Mouse (Mus musculus) myocyte (in vitro differentiated cells): ENCODE measurements around the gene Mtmr3. TPM values are rescaled to one million over a fixed set of nuclear protein-coding genes. Genes with fewer than 3 reads are reported as not detected.

Source experiments
- H3K27me3 ChIP-seq: one replicate; pipeline ENCODE4 v1.6.1; 2011; ENCODE audit not compliant: control insufficient read depth, insufficient read depth, insufficient read length
- H3K36me3 ChIP-seq: one replicate; pipeline ENCODE4 v1.6.1; 2011; ENCODE audit not compliant: control insufficient read depth, insufficient read depth
- H3K4me2 ChIP-seq: one replicate; pipeline ENCODE4 v1.6.1; 2011; ENCODE audit warnings: low read depth, control low read depth
- H3K4me3 ChIP-seq: one replicate; pipeline ENCODE4 v1.5.1; 2011; ENCODE audit warnings: mild to moderate bottlenecking, control low read depth, moderate library complexity
- H3K79me2 ChIP-seq: one replicate; pipeline ENCODE4 v1.6.1; 2011; ENCODE audit not compliant: control insufficient read depth, insufficient read depth
- H3ac ChIP-seq: one replicate; pipeline ENCODE4 v1.6.1; 2011; ENCODE audit not compliant: control insufficient read depth, insufficient read length
- CEBPB ChIP-seq: IDR thresholded peaks from 2 replicates; pipeline ENCODE4 v1.6.1; 2011; ENCODE audit warnings: mild to moderate bottlenecking, moderate library complexity; ENCODE audit not compliant: poor library complexity, insufficient read depth, severe bottlenecking
- E2F4 ChIP-seq: IDR thresholded peaks from one replicate; pipeline ENCODE4 v1.6.1; 2011; ENCODE audit warnings: mild to moderate bottlenecking, control low read depth, moderate library complexity; ENCODE audit not compliant: insufficient read depth
- MAX ChIP-seq: IDR thresholded peaks from one replicate; pipeline ENCODE4 v1.6.1; 2011; ENCODE audit warnings: low read depth, mild to moderate bottlenecking, control low read depth
- MYOD1 ChIP-seq, 3 experiments: IDR thresholded peaks; one replicate each; pipeline ENCODE4 v1.6.1; 2011; ENCODE audit warnings: control low read depth in 2 of 3, low read depth in 2 of 3, mild to moderate bottlenecking in 2 of 3, moderate library complexity in 1 of 3; ENCODE audit not compliant: insufficient read length in 2 of 3, control insufficient read depth in 1 of 3
- MYOG ChIP-seq, 3 experiments: IDR thresholded peaks; one replicate each; pipeline ENCODE4 v1.6.1; 2011; ENCODE audit warnings: control low read depth in 2 of 3, low read depth in 2 of 3, mild to moderate bottlenecking in 2 of 3; ENCODE audit not compliant: insufficient read length in 2 of 3, control insufficient read depth in 1 of 3, insufficient read depth in 1 of 3
- POLR2A ChIP-seq: IDR thresholded peaks from one replicate; pipeline ENCODE4 v1.6.1; 2011; ENCODE audit warnings: low read depth, mild to moderate bottlenecking, control low read depth, moderate library complexity; ENCODE audit not compliant: insufficient read length
- POLR2AphosphoS2 ChIP-seq: IDR thresholded peaks from one replicate; pipeline ENCODE4 v1.6.1; 2011; ENCODE audit warnings: low read depth, control low read depth; ENCODE audit not compliant: insufficient read length
- REST ChIP-seq: IDR thresholded peaks from one replicate; pipeline ENCODE4 v1.6.1; 2011; ENCODE audit warnings: mild to moderate bottlenecking, control low read depth, moderate library complexity; ENCODE audit not compliant: insufficient read depth, insufficient read length
- SRF ChIP-seq: IDR thresholded peaks from one replicate; pipeline ENCODE4 v1.6.1; 2011; ENCODE audit warnings: low read depth; ENCODE audit not compliant: control insufficient read depth, insufficient read length
- TCF12 ChIP-seq: IDR thresholded peaks from one replicate; pipeline ENCODE4 v1.6.1; 2011; ENCODE audit warnings: mild to moderate bottlenecking, control low read depth; ENCODE audit not compliant: poor library complexity, insufficient read depth, severe bottlenecking
- TCF3 ChIP-seq: IDR thresholded peaks from one replicate; pipeline ENCODE4 v1.6.1; 2011; ENCODE audit warnings: low read depth, control low read depth; ENCODE audit not compliant: insufficient read length
- USF1 ChIP-seq: IDR thresholded peaks from one replicate; pipeline ENCODE4 v1.6.1; 2011; ENCODE audit warnings: low read depth, mild to moderate bottlenecking, control low read depth, moderate library complexity
- polyA plus RNA-seq: library from polyadenylated mRNA; unstranded; fragments of >200 nt; fragmentation: generic; extraction: Trizol; gene quantifications from one replicate; pipeline ENCODE4 v1.2.1, GENCODE M21; 2012; ENCODE audit warnings: missing spikeins

Mtmr3 gene
- polyA plus RNA-seq, 1 experiment = 26.9 TPM

GRCm38 (mm10) chr11:4460615-4461014, 134.0 kb downstream of the Mtmr3 start:
- no peak overlapping the region for H3K4me2 ChIP-seq
- H3K4me3 ChIP-seq = no peak overlapping the region
- H3K27me3 ChIP-seq = peaks cover 36% of the 10 kb centered on the region
- no peak for TF ChIP-seq TCF12
- no peak for TF ChIP-seq MYOD1 (IDR thresholded peaks at IDR 0.05; ENCODE audit: control insufficient read depth in 1 of 3, insufficient read length in 2 of 3, low read depth in 2 of 3)
- TF ChIP-seq CEBPB = no peak
- TF ChIP-seq MAX = no peak
- no peak for TF ChIP-seq E2F4
- TF ChIP-seq USF1 = no peak
- no peak for TF ChIP-seq SRF
- H3K79me2 ChIP-seq = no peaks in the 10 kb centered on the region
- H3K36me3 ChIP-seq = no peaks in the 10 kb centered on the region
- H3ac ChIP-seq = no peak overlapping the region

DNA sequence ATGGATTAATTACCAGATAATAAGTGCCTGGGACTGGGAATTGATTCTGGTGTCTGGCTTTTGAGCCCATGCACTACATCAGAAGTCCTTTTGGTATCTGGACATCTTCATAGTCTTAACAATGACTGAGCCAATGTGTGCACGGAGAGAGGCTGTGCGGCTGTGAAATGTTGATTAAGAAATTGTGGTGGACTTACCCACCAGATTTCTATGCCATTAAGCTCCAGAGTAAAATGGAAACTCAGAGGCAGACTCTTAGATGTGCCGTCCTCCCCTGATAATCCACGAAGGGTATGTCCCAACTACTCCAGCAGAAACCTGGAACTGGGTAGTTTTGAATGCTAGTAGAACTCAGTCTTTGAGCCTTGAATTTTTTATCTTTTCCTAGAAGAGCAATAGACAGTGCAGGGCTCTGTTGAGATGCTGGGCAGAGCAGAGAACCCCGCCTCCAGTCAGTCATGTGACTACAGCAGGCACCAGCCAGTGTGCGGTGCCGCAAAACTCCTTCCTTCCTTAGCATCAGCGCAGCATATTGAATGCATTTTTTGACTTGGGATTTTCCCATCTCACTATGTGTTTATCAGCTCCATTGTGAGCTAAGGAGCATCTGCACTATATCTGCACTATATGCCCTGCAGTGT, 139.6 kb downstream of the Mtmr3 start:
- Histone ChIP-seq H3K36me3 (no peaks in the 10 kb centered on the region), H3K4me2 (no peak overlapping the region), H3K27me3 (peaks cover 32% of the 10 kb centered on the region), H3K79me2 (no peaks in the 10 kb centered on the region), H3ac (no peak overlapping the region), H3K4me3 (no peak overlapping the region)
- no peak for TF ChIP-seq REST
- TF ChIP-seq CEBPB = no peak
- no peak for TF ChIP-seq MAX
- no peak for TF ChIP-seq TCF12
- no peak for TF ChIP-seq TCF3

DNA sequence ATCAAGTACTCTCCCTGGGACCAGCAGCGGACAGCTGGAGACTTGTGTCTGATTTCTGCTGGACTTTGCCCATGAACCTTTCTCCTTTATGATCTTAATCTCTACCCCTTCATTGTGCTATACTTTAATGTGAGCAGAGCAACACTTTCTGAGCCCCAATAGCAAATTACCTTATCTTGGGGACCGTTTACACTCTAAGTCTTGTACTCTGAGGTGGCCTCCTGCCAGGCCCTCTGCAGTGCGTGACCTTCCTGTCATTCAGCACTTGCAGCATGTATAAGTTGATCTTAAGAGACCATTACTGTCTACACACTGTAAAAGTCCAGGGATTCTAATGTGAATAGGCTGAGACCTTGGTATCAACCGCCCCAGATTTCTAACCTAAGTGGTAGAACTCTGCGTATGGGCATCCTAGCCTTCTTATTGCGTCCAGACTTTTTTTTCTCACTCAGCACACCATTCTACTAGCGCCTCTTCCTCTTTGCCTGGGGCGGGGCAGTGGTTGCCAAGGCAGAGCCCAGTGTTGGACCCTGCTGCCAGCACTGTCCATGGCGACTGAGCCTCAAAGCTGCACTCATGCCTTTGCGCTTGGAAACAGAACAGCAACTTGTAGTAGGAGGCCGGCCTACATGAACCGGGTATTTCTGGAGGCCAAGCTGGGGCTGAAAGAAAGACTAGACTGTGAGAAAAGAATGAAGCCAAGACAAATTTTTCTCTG, 142.0 kb downstream of the Mtmr3 start:
- TF ChIP-seq POLR2A = no peak
- no peak for TF ChIP-seq POLR2AphosphoS2
- no peak for TF ChIP-seq TCF12
- TF ChIP-seq MAX = no peak
- no peak for TF ChIP-seq TCF3
- TF ChIP-seq MYOD1 (IDR thresholded peaks at IDR 0.05; ENCODE audit: control insufficient read depth in 1 of 3, insufficient read length in 2 of 3, low read depth in 2 of 3) = no peak
- TF ChIP-seq SRF = no peak
- Histone ChIP-seq H3K27me3 (peaks cover 10% of the 10 kb centered on the region), H3K36me3 (no peaks in the 10 kb centered on the region), H3K79me2 (no peaks in the 10 kb centered on the region), H3K4me2 (no peak overlapping the region), H3ac (no peak overlapping the region), H3K4me3 (no peak overlapping the region)

DNA sequence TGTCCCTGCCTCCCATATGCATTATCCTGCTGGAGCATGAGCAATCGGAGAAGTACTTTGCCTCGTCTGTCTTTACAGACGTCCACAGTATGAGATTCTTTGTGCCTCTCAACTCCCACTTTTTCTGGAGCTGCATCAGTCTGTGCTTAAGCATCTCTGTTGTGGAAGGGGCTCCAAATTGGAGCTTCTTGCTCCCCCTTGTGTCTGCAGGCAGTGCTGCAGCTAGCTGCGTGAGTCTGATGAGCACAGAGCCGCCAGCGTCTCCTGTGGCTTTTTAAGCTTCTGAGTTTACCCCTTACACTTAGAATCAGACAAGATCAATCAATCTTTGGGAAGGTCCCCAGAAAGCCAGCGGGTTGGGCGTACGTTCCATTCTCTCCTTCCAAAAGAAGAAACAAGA, 143.5 kb downstream of the Mtmr3 start:
- Histone ChIP-seq H3K36me3 (no peaks in the 10 kb centered on the region), H3K4me3 (no peak overlapping the region), H3ac (no peak overlapping the region), H3K79me2 (no peaks in the 10 kb centered on the region), H3K4me2 (no peak overlapping the region), H3K27me3 (peaks cover 4% of the 10 kb centered on the region)
- TF ChIP-seq MAX (no peak), E2F4 (no peak), SRF (no peak), TCF3 (no peak), MYOD1 (IDR thresholded peaks at IDR 0.05; ENCODE audit: control insufficient read depth in 1 of 3, insufficient read length in 2 of 3, low read depth in 2 of 3) (no peak), CEBPB (no peak), POLR2A (no peak), TCF12 (no peak), POLR2AphosphoS2 (no peak), MYOG (IDR thresholded peaks at IDR 0.05; ENCODE audit: control insufficient read depth in 1 of 3, insufficient read depth in 1 of 3, insufficient read length in 2 of 3, low read depth in 2 of 3) (no peak), USF1 (no peak)

DNA sequence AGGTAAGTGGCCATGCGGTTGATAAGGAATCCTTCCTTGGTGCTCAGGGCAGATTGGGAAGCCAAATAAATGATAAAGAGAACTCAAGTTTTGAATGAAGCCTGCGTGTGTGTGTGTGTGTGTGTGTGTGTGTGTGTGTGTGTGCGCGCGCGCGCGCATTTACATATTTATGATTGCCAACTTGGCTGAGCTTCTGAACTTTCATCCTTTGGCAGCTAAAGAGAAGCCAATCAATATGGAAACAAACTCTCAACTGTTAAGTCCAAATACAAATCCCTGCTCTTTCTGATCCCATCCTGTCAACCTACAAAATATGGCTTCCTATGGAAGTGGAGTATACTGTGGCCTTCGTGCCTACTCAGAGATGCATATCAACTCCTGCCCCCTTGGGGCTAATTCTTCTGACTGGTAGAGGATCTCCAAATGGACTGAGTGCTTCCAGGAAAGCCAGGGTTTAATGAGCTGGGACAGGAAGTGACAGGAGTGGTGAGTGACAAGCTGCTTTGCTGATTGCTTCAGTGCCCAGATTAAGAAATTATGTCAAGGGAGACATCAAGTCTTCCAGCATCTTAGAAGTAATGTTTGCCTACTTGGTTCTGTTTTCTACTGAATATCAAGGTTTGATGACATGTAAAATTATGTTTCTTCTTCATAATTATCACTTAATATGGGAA, 148.3 kb downstream of the Mtmr3 start:
- no peak for TF ChIP-seq MAX
- no peak overlapping the region for H3K4me2 ChIP-seq

More for the DNA sequence above, 148.3 kb downstream of the Mtmr3 start:
- no peaks in the 10 kb centered on the region for H3K36me3 ChIP-seq
- H3ac ChIP-seq = no peak overlapping the region
- H3K79me2 ChIP-seq = no peaks in the 10 kb centered on the region
- no peaks in the 10 kb centered on the region for H3K27me3 ChIP-seq
- no peak overlapping the region for H3K4me3 ChIP-seq
